Mouse (Mus musculus) embryo, embryonic 10.5 days (tissue): ENCODE results near the gene Grb2.
A peak's percentile ranks its signal among the peaks of the same experiment; 100 is the strongest.

Source experiments
- DNase-seq: peaks from one replicate; pipeline ENCODE4 v3.0.0-alpha.2; 2015; ENCODE audit warnings: low spot score

Gene Grb2

DNA sequence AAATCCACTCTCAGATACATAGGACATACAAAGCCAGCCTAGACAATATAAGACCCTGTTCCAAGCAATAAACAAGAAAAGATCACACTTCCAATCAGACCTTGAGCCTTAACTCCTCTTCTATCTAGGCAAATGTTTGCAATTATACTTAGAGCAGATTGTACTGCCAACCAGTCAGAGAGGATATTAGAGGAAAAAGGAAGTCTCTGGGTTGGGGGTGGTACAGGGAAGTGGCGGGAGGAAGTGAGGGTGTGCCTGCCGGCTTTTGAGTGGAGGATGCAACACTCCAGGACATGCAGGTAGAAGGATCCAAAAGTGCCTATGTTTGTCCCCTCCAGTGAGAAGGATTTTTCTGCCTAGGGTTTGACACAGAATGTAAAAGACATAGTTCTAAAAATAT lies 3.9 kb upstream of the Grb2 start:
- DNase-seq = no peak

DNA sequence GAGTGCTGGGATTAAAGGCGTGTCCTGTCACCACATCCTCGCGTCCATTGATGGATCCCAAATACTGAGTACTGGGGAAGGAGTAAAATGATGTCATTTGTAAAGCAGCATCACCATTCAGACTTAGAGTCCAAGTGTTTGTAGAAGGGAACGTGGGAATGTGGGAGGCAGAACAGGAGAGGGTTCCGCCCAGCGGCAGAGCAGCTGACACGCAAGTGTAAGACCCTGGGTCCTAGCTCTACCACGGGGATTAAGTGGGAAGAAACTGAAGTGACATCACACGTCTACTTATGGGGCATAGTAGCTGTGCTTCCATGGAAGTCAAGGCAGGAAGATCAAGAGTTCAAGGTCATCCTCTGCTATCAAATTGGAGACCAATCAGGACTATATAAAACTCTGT lies 2.7 kb upstream of the Grb2 start:
- DNase-seq = no peak

DNA sequence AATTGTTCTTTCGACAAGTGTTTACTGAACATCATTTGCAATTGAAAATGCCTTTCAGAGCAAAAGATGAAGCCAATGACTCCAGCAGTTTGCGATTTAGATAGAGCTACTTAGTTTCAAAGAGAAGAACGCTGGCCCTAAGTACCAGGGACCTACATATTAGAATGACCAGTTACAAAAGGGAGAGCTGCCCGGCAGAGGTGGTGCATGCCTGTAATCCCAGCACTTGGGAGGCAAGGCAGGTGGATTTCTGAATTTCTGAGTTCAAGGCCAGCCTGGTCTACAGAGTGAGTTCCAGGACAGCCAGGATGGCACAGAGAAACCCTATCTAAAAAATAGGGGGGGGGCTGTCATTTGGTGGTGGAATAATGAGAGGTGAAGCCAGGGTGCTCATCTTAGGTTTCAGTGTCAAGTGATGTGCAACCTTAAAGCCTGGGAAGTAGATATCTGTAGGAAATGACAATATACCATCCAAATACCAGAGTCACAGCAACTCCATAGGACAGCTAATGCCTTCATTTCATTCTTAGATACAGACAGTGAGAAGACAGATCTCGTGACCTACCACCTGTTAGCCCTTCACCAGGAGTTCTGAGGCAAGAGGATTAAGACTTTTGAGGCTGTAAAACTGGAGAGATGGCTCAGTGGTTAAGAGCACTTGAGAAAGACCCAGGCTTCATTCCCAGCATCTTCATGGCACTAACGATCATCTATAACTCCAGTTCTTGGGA lies 1.6 kb upstream of the Grb2 start:
- no peak for DNase-seq

- no peak for DNase-seq
Measured at GRCm38 (mm10) chr11:115708956-115709828, 795 bp upstream of the Grb2 start.

DNA sequence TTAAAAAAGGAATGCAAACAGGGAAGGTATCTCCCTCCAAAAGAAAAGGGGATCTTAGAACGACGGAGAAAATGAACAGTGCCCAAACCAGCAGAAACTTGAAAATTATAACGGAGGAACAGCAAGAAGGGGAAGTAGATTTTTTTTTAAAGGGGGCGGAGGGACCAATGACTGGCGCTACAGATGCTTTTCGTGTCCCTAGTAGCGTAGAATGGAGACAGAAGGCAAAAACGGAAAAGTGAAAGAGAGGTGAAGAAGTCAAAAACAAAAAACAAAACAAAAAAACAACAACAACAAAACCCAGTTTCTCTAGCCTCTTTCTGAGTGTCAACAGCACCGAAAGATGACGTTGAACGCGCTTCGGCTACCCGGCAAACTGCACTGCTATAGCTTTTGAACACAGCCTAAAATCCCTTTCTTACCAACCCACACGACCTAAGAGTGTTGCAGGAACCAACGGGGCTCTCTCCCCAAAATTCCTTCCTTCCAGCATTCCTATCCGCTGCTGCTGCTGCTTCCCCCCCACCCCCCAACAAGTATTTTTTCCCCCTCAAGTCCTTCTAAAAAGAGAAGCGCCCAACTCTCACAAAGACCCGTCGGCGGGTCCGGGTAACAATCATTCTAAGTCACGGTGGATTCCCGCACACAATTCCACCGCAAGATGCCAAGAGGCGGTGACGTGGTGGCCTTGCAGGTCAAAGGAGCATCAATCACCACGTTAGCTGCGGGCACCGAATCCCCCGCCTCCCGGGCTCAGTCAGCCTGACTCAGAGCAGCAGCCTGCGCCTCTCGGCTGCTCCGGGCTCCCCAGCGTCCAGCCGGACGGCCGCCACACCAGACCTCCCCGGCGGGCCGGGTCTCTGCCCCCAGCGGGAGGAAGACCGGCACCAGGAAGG lies 836 bp downstream of the Grb2 start:
- peak; percentile 76 for DNase-seq

DNA sequence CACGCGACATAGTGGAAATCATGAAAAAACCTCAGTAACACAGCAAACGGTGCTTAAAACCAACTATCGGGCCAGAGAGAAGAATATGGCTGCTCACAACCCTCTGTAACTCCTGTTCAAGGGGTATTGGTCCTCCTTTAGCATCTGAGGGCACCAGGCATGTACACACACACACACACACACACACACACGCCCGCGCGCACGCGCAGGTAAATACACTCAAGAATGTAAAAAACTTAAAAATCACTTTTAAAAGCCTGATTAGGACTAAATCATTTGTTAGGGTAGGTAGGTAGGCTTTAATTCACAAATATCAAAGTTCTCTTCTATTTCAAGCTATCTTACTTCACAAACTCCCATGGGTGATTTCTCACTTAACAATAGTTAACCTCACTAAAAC lies 1.8 kb downstream of the Grb2 start:
- no peak for DNase-seq

GRCm38 (mm10) chr11:115705561-115705960 lies 2.8 kb downstream of the Grb2 start:
- no peak for DNase-seq

- DNase-seq = no peak
Measured at GRCm38 (mm10) chr11:115704648-115705047, 3.7 kb downstream of the Grb2 start.

GRCm38 (mm10) chr11:115703466-115703865 lies 4.9 kb downstream of the Grb2 start:
- no peak for DNase-seq

DNA sequence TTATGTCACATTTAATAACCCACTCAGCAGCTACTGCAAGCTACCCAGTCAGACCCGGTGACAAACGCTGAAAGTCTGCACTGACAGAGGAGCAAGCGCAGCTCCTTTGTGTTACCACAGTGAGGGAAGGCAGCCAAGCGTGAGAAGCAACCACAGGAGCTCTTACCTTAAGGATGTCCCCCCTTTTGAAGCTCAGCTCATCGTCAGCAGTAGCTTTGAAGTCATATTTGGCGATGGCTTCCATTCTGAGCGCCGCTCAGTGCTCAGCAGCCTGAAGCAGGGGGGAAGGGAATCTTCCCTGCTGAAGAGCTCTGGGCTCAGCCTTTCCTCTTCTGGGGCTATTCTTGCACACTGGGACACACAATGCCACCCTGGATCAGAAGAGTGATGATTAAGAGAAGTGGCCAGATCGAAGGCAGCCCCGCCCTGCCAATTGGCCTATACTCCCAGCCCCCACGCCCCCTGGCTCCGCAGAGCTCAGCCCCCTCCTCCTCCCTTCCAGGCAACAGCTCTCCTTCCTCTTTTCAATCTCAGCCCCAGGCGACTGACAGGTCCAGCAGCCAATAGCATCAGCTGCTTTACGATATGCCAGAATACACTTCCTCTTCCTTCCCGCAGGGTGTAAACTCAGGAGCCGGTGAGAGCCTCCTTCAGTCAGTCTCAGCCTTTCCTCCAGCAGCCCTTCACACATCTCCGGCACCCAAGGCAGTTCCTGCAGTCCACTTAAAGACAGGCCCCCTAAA lies 9.2 kb downstream of the Grb2 start:
- peak; percentile 92 for DNase-seq

GRCm38 (mm10) chr11:115697722-115698121 lies 10.7 kb downstream of the Grb2 start:
- no peak for DNase-seq

GRCm38 (mm10) chr11:115697091-115697490 lies 11.3 kb downstream of the Grb2 start:
- no peak for DNase-seq

- DNase-seq = no peak
Measured at GRCm38 (mm10) chr11:115696471-115696870, 11.9 kb downstream of the Grb2 start.

GRCm38 (mm10) chr11:115693979-115694578 lies 14.3 kb downstream of the Grb2 start:
- no peak for DNase-seq

DNA sequence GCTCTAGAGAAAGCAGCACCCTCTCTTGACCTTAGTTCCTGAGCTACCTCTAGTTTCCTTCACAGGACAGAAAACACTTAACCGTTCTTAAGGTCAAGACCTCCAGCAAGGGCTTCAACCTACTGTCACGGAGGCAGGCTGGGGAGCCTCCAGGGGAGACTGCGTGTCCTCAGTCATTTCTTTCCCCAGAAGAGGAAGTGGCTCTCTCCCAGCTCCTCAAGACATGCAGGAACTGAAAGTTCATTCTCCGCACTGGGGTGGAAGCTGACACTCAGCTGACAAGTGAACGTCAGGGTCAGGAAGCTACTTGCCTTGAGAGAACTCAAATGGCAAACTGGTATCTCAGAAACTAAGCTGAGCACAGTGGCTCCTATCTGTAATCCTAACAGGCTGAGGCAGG lies 15.6 kb downstream of the Grb2 start:
- DNase-seq = no peak

DNA sequence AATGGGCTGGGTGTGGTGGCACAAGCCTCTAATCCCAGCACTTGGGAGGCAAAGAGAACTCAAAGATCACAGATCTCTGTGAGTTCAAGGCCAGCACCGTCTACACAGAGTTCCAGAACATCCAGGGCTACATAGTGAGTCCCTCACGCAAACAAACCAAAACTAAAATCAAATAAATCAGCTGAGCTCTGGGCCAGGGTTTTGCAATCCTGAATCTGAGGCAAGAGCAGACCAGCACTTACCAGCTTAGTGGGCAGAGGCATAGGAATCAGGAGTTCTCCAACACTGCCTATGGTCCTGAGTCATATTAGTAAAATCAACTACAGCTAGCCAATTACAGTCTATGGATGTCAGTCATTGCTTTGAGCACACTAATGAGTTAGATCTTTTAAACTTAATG lies 16.4 kb downstream of the Grb2 start:
- DNase-seq = no peak

DNA sequence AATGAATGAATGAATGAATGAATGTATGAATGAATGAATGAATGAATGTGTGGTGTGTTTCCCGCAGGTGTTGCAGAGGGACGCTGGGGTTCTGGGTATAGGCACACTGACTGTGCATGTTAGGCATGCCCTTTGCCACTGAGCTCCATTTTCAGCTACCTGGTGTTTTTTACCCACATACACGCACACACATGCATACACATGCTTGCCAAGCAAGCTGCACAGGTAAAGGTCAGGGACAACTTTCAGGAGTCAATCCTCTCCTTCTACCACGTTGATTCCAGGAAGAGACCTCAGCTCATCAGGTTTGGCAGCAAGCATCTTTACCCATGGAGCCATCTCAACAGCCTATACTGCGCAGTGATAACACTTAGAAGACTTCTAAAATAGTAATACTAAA lies 16.9 kb downstream of the Grb2 start:
- no peak for DNase-seq

DNA sequence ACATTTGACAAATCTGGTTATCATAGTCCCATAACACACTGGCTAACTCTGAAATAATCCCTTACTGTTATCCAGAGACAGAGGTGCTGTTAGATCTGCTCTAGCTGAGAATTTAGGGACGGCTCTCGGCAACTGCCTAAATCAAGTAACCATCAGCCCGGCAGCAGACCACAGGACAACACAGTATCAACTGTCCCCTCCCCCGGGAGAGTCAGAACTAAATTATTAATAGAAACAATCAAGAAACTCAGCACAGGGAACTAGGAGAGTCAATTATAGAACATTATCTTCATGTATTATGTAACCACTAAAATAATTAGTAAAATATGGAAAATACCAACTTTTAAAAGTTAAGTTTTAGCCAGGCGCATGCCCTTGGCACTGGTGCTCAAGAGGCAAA lies 17.4 kb downstream of the Grb2 start:
- DNase-seq = no peak

DNA sequence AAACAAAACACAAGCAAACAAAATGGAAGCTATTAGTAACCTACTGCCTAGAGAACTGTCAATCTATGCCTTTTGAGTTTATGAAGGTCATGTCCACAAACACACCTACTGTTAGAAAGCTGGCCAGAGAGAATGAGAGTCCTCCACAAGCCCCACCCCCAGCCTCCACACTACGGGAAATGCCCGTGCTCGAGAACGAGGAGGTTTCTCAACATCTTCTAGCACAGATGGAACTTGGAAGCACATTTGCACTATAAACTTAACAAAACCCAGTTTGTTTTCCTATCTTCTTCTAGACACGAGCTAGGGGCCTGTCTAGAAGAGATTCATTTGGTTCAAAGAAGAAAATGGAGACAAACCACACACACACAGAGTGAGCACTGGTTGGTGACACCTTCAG lies 18.0 kb downstream of the Grb2 start:
- DNase-seq = no peak

GRCm38 (mm10) chr11:115689137-115689915 lies 19.1 kb downstream of the Grb2 start:
- DNase-seq = no peak
